Mouse (Mus musculus) liver, adult 2 months (tissue): ENCODE measurements around the gene Tsen34.

Experiments
- CTCF ChIP-seq: fragments of 200-500 bp; IDR thresholded peaks from 2 replicates; pipeline ENCODE4 v1.5.1; 2011; ENCODE audit warnings: low read depth, low read length, control low read depth
- POLR2A ChIP-seq: fragments of 200-500 bp; IDR thresholded peaks from 2 replicates; pipeline ENCODE4 v1.6.1; 2011; ENCODE audit warnings: low read length, control low read depth; ENCODE audit not compliant: insufficient read depth; ENCODE audit errors: extremely low read depth

- TF ChIP-seq CTCF (no peak), POLR2A (no peak)
Observed at GRCm38 (mm10) chr7:3715249-3715648, 22.6 kb downstream of the Tsen34 start.
